Mouse (Mus musculus): ENCODE data around the gene Eif3k. TPM values are rescaled to one million over a fixed set of nuclear protein-coding genes. Genes with fewer than 3 reads are reported as not detected.

Eif3k gene
- polyA plus RNA-seq, 1 experiment from 2014 or later: 195 TPM

GRCm38 (mm10) chr7:28950346-28951037, 31.2 kb downstream of the Eif3k start:
- Histone ChIP-seq H3K9ac (ENCODE audit: low read depth, low read length) (no peak overlapping the region), H3K27ac (ENCODE audit: low read length) (no peak overlapping the region), H3K4me2 (ENCODE audit: low read depth, low read length) (no peak overlapping the region), H3K27me3 (ENCODE audit: control insufficient read depth, insufficient read depth, low read depth, low read length) (no peaks in the 10 kb centered on the region), H3K4me3 (ENCODE audit: low read depth, low read length) (no peak overlapping the region), H3K36me3 (ENCODE audit: control insufficient read depth, insufficient read depth) (no peaks in the 10 kb centered on the region; the same call in 1 of the 2 replicates), H3K4me1 (ENCODE audit: control insufficient read depth, low read depth, low read length) (peaks cover 77% of the 10 kb centered on the region), H3K9me3 (replicated peaks; ENCODE audit: control insufficient read depth, low read length) (no peaks in the 10 kb centered on the region)
- ATAC-seq (ENCODE audit: low read depth): no peak
- 82% methylated on average over 10 of the region's 10 CpGs for WGBS (ENCODE audit: insufficient replicate concordance)

GRCm38 (mm10) chr7:28949298-28949697, 32.4 kb downstream of the Eif3k start:
- no peak overlapping the region for H3K9ac ChIP-seq (ENCODE audit: low read depth, low read length)
- no peak overlapping the region for H3K27ac ChIP-seq (ENCODE audit: low read length)
- no peaks in the 10 kb centered on the region for H3K9me3 ChIP-seq (replicated peaks; ENCODE audit: control insufficient read depth, low read length)
- no peaks in the 10 kb centered on the region; the same call in 1 of the 2 replicates for H3K36me3 ChIP-seq (ENCODE audit: control insufficient read depth, insufficient read depth)
- no peak overlapping the region for H3K4me2 ChIP-seq (ENCODE audit: low read depth, low read length)
- no peaks in the 10 kb centered on the region for H3K27me3 ChIP-seq (ENCODE audit: control insufficient read depth, insufficient read depth, low read depth, low read length)
- ATAC-seq (ENCODE audit: low read depth): no peak
- WGBS (ENCODE audit: insufficient replicate concordance): 71% methylated on average over 2 of the region's 2 CpGs
- peaks cover 68% of the 10 kb centered on the region for H3K4me1 ChIP-seq (ENCODE audit: control insufficient read depth, low read depth, low read length)
- no peak overlapping the region for H3K4me3 ChIP-seq (ENCODE audit: low read depth, low read length)

GRCm38 (mm10) chr7:28948746-28949145, 32.9 kb downstream of the Eif3k start:
- Histone ChIP-seq H3K4me3 (ENCODE audit: low read depth, low read length) (no peak overlapping the region), H3K4me1 (ENCODE audit: control insufficient read depth, low read depth, low read length) (peaks cover 63% of the 10 kb centered on the region), H3K36me3 (ENCODE audit: control insufficient read depth, insufficient read depth) (no peaks in the 10 kb centered on the region; the same call in 1 of the 2 replicates), H3K27me3 (ENCODE audit: control insufficient read depth, insufficient read depth, low read depth, low read length) (no peaks in the 10 kb centered on the region), H3K4me2 (ENCODE audit: low read depth, low read length) (no peak overlapping the region), H3K27ac (ENCODE audit: low read length) (no peak overlapping the region), H3K9me3 (replicated peaks; ENCODE audit: control insufficient read depth, low read length) (no peaks in the 10 kb centered on the region), H3K9ac (ENCODE audit: low read depth, low read length) (no peak overlapping the region)
- no peak for ATAC-seq (ENCODE audit: low read depth)
- WGBS (ENCODE audit: insufficient replicate concordance): 90% methylated on average over 7 of the region's 7 CpGs

GRCm38 (mm10) chr7:28946271-28946610, 35.4 kb downstream of the Eif3k start:
- Histone ChIP-seq H3K27me3 (ENCODE audit: control insufficient read depth, insufficient read depth, low read depth, low read length) (no peaks in the 10 kb centered on the region), H3K9me3 (replicated peaks; ENCODE audit: control insufficient read depth, low read length) (no peaks in the 10 kb centered on the region), H3K36me3 (ENCODE audit: control insufficient read depth, insufficient read depth) (no peaks in the 10 kb centered on the region; the same call in 1 of the 2 replicates), H3K4me3 (ENCODE audit: low read depth, low read length) (no peak overlapping the region), H3K4me1 (ENCODE audit: control insufficient read depth, low read depth, low read length) (peaks cover 50% of the 10 kb centered on the region), H3K4me2 (ENCODE audit: low read depth, low read length) (no peak overlapping the region), H3K9ac (ENCODE audit: low read depth, low read length) (no peak overlapping the region), H3K27ac (ENCODE audit: low read length) (peak overlapping the region; percentile 57)
- 23% methylated on average over 1 of the region's 1 CpGs for WGBS (ENCODE audit: insufficient replicate concordance)
- 0 out of 2 replicates have a peak, but pooled peaks have one; percentile 22 for ATAC-seq (ENCODE audit: low read depth)

GRCm38 (mm10) chr7:28945416-28946270, 36.0 kb downstream of the Eif3k start:
- H3K9me3 ChIP-seq (replicated peaks; ENCODE audit: control insufficient read depth, low read length): no peaks in the 10 kb centered on the region
- peak; percentile 10; the same call in 1 of the 2 replicates for ATAC-seq (ENCODE audit: low read depth)
- H3K4me2 ChIP-seq (ENCODE audit: low read depth, low read length): no peak overlapping the region
- no peak overlapping the region for H3K4me3 ChIP-seq (ENCODE audit: low read depth, low read length)
- H3K9ac ChIP-seq (ENCODE audit: low read depth, low read length): no peak overlapping the region
- H3K36me3 ChIP-seq (ENCODE audit: control insufficient read depth, insufficient read depth): no peaks in the 10 kb centered on the region; the same call in 1 of the 2 replicates
- WGBS (ENCODE audit: insufficient replicate concordance): 57% methylated on average over 10 of the region's 10 CpGs
- no peaks in the 10 kb centered on the region for H3K27me3 ChIP-seq (ENCODE audit: control insufficient read depth, insufficient read depth, low read depth, low read length)
- H3K27ac ChIP-seq (ENCODE audit: low read length): peak overlapping the region; percentile 57
- H3K4me1 ChIP-seq (ENCODE audit: control insufficient read depth, low read depth, low read length): peaks cover 48% of the 10 kb centered on the region

- Histone ChIP-seq H3K27me3 (ENCODE audit: control insufficient read depth, insufficient read depth, low read depth, low read length) (no peaks in the 10 kb centered on the region), H3K27ac (ENCODE audit: low read length) (peak overlapping the region; percentile 57), H3K9ac (ENCODE audit: low read depth, low read length) (no peak overlapping the region), H3K4me1 (ENCODE audit: control insufficient read depth, low read depth, low read length) (peaks cover 56% of the 10 kb centered on the region), H3K4me2 (ENCODE audit: low read depth, low read length) (no peak overlapping the region), H3K36me3 (ENCODE audit: control insufficient read depth, insufficient read depth) (no peaks in the 10 kb centered on the region; the same call in 1 of the 2 replicates), H3K4me3 (ENCODE audit: low read depth, low read length) (no peak overlapping the region), H3K9me3 (replicated peaks; ENCODE audit: control insufficient read depth, low read length) (no peaks in the 10 kb centered on the region)
- ATAC-seq (ENCODE audit: low read depth): no peak
- 50% methylated on average over 6 of the region's 6 CpGs for WGBS (ENCODE audit: insufficient replicate concordance)
Observed at GRCm38 (mm10) chr7:28944756-28945415, 36.8 kb downstream of the Eif3k start.

GRCm38 (mm10) chr7:28943451-28944180, 38.0 kb downstream of the Eif3k start:
- WGBS (ENCODE audit: insufficient replicate concordance): 57% methylated on average over 5 of the region's 5 CpGs
- H3K27ac ChIP-seq (ENCODE audit: low read length): no peak overlapping the region; the same call in 1 of the 2 replicates

GRCm38 (mm10) chr7:28941542-28941941, 40.1 kb downstream of the Eif3k start:
- Histone ChIP-seq H3K27ac (ENCODE audit: low read length) (peak overlapping the region; percentile 3), H3K9me3 (replicated peaks; ENCODE audit: control insufficient read depth, low read length) (no peaks in the 10 kb centered on the region), H3K9ac (ENCODE audit: low read depth, low read length) (no peak overlapping the region), H3K4me2 (ENCODE audit: low read depth, low read length) (no peak overlapping the region), H3K4me3 (ENCODE audit: low read depth, low read length) (no peak overlapping the region), H3K27me3 (ENCODE audit: control insufficient read depth, insufficient read depth, low read depth, low read length) (no peaks in the 10 kb centered on the region), H3K4me1 (ENCODE audit: control insufficient read depth, low read depth, low read length) (peaks cover 51% of the 10 kb centered on the region), H3K36me3 (ENCODE audit: control insufficient read depth, insufficient read depth) (no peaks in the 10 kb centered on the region)
- 59% methylated on average over 4 of the region's 4 CpGs for WGBS (ENCODE audit: insufficient replicate concordance)
- ATAC-seq (ENCODE audit: low read depth): peak; percentile 61

More at GRCm38 (mm10) chr7:28943451-28944180, 38.0 kb downstream of the Eif3k start:
- no peak for ATAC-seq (ENCODE audit: low read depth)
- no peak overlapping the region for H3K9ac ChIP-seq (ENCODE audit: low read depth, low read length)
- H3K4me1 ChIP-seq (ENCODE audit: control insufficient read depth, low read depth, low read length): peaks cover 61% of the 10 kb centered on the region
- H3K4me2 ChIP-seq (ENCODE audit: low read depth, low read length): no peak overlapping the region
- no peaks in the 10 kb centered on the region for H3K27me3 ChIP-seq (ENCODE audit: control insufficient read depth, insufficient read depth, low read depth, low read length)
- no peak overlapping the region for H3K4me3 ChIP-seq (ENCODE audit: low read depth, low read length)
- H3K9me3 ChIP-seq (replicated peaks; ENCODE audit: control insufficient read depth, low read length): no peaks in the 10 kb centered on the region
- no peaks in the 10 kb centered on the region; the same call in 1 of the 2 replicates for H3K36me3 ChIP-seq (ENCODE audit: control insufficient read depth, insufficient read depth)
